Mouse (Mus musculus) adrenal gland, postnatal 4 days (tissue): Measurements from ENCODE around the gene Olfr150. TPM values are rescaled to one million over a fixed set of nuclear protein-coding genes. Genes with fewer than 3 reads are reported as not detected.
"Not testable (repeated sequence)": the region's sequence is repeated elsewhere in the genome, so short reads cannot be mapped to it uniquely, and the experiment has no call there.

Experiments
- DNase-seq, 2 experiments: peaks; one replicate each; pipeline ENCODE4 v3.0.0; 2021 to 2022; ENCODE audit warnings: low spot score in 2 of 2, mixed read lengths in 2 of 2
- long read RNA-seq, 2 experiments: library from polyadenylated mRNA; stranded (forward); transcript quantifications; one replicate each; pipeline ENCODE4 v2.0.0; 2021
- total RNA-seq, 2 experiments: library from RNA; stranded (reverse); gene quantifications; 2 replicates each; pipeline ENCODE4 v1.2.3; 2021

Gene Olfr150
- total RNA-seq = not detected
- long read RNA-seq, experiment 1 = 0 reads
- long read RNA-seq, experiment 2 = 0 reads

DNA sequence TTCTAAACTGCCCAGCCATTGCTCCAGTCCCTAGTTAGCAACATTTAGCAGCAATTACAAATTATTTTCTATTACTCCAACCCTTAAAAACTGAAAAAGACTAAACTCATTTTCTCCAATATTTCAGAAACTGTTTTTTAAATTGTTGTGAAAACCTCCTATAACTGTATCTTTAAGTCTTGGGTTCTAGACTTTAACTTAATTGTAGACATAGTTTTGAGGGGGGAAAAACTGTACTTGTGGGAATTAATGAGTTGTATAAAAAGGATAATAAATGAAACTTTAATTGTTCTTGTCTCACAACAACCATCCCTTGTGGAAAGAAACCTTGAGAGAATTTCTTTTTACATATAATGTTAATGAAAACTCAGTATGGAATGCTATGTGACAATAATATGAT, at the start of gene Olfr150:
Gene Olfr150, plus strand, starts transcription at position 301 of the 400 bp plus-strand sequence.
- no peak for DNase-seq

DNA sequence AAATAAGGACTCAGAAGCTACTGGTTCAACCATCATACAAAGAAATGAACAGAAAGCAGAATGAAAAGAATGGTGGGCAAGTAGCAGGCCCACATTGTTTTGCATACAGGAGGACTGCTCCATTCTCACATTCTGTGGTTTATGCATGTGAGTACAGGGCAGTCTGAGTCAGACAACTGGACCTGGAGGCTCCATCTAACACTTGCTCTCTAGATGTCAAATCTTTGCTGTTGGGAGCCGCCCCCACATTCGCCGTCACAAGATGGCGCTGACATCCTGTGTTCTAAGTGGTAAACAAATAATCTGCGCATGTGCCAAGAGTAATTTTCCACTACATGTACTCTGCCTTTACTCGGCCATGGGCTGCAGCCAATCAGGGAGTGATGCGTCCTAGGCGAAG, 29.7 kb upstream of the Olfr150 start:
- DNase-seq = not testable (repeated sequence)

DNA sequence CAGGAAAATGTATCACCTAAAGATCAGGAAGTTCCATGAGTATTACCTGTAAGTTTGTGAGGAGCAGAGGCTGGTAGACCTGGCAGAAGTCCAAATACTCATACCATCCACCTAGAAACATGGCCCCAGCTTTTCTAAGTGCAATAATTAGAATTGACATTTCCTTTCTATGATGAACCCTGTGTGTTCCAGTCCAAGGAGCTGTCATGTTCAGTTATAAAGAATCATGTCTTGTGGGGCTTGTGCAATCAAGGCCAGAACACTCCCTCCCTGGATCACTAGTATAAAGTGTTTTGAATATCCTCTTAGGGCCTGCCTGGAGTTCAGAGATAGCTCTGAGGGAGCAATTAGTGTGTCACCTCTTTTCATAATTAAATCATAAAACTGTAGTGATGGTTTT, 23.8 kb upstream of the Olfr150 start, which contains the start of gene Olfr149:
Gene Olfr149, minus strand, starts transcription at position 101 of the 400 bp plus-strand sequence.
- no peak for DNase-seq

DNA sequence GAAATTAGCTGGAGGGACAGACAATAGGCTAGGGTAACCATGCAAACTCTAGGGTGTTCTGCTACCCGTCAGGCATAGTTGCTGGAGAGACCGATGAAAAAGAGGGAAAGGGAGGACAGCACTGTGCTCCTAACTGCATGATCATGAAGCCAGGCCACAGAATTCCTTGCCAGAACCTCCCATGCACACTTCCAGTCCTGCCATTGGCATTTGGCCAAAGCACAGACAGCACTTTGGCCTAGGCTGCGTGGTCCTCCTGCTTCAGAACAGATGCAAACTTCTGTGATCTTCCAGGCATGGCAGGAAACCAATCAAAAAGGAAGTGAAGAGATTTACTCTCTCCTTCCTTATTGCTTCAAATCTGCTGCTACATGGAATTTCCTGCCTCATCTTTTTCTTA, 21.8 kb upstream of the Olfr150 start:
- no peak for DNase-seq

DNA sequence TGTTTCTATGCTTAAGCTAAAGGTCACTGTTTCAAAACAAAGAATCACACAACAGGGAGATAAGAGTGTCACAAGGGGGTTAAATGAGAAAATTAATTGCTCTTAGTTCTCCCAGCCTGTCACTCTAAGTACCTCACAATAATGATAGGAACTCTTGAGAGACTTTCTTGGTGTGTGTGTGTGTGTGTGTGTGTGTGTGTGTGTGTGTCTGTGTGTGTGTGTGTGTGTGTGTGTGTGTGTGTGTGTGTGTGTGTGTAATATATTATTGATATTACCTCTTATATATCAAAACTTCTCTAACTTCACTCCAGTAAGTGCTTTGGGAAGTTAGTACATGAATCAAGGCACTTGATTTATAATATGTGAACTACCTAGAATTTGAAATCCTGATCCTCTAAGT, 19.7 kb upstream of the Olfr150 start, which contains the start of gene Olfr965:
Gene Olfr965, plus strand, starts transcription at position 301 of the 400 bp plus-strand sequence.
- no peak for DNase-seq

DNA sequence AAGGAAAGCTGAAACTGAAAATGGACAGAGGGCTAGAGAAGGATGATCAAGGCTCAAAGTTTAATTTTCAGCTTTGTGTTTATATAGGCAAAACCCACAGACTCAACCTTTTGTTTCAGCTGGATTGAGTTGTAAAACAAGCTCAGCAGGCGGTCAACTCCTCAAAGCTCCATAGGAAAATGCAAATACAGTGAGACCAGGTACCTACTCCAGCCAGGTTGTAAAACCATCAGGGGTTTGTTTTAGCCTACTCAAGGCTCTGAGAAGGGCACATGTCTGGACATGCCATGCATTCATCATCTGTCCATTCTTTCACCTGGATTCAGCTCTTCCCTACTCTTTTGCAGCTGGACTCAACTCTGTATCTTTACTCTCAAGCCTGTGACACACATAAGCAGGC, 10.0 kb downstream of the Olfr150 start:
- no peak for DNase-seq

DNA sequence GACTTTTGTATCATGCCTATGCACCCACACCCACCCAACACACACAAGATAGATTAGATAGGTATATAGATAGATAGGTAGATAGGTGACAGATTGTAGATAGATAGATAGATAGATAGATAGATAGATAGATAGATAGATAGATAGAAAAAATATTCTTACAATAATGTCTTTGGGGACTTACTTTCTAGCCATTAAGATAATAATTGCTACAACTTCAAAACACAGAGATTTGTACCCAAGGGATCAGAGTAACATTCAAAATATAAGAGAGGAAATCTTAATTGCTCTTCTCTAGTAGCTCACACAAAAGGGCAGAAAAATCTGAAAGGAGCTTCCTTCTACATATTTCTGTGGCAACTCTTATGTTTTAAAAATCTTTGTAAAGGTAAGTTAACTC, 15.2 kb downstream of the Olfr150 start, which contains the start of gene Olfr967:
Gene Olfr967, plus strand, starts transcription at position 301 of the 400 bp plus-strand sequence.
- no peak for DNase-seq

DNA sequence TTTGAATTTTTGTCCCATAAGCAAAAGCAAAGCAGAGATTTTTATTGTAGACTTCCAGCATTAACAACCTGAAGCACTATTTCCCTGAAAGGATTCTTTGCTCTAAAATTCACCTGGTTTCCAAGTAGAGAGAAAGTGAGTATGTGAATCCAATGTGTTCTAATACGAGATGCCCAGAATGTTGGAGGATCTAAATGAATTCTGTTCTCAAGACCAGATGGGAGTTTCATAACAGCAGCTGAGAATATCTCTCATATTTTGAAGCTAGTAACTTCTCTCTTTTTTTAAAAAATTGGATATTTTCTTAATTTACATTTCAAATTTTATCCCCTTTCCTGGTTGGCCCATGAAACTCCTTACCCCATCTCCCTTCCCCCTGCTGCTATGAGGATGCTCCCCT, 15.7 kb downstream of the Olfr150 start:
- no peak for DNase-seq

DNA sequence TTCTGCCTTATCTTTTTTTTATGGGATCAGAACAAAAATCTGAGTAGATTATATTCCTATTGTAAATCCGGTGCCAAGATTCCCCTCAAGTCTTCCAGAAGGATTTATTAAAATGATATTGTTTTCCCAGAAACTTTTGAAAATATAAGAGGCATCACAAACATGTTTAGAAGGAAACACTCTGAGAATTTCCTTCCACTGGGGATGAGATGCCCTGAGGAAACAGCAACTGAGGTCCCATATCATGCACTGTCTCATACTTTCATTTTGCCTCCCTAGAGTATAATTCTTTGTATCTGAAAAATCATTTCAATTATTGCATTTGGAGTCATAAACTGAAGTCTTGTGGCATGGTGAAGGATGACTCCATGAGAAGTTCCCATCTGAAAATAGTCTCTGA, 52.4 kb downstream of the Olfr150 start, which contains the start of gene Olfr968:
Gene Olfr968, minus strand, starts transcription at position 101 of the 400 bp plus-strand sequence.
- DNase-seq = no peak

Other genes starting within 250 kb of the Olfr150 start
- not detected for gene Olfr44, start 237.0 kb upstream of the Olfr150 start, total RNA-seq
- gene Olfr957, start 215.2 kb upstream of the Olfr150 start, total RNA-seq = not detected
- not detected for gene Olfr958, start 176.9 kb upstream of the Olfr150 start, total RNA-seq
- not detected for gene Olfr959, start 155.4 kb upstream of the Olfr150 start, total RNA-seq
- 10 to 100 TPM; 38.8 to 48.6 TPM for gene AW551984, start 126.6 kb upstream of the Olfr150 start, total RNA-seq
- not detected for gene Olfr148, start 120.3 kb upstream of the Olfr150 start, total RNA-seq
- gene Olfr960, start 109.6 kb upstream of the Olfr150 start, total RNA-seq = not detected
- not detected for gene Olfr961, start 85.9 kb upstream of the Olfr150 start, total RNA-seq
- gene Olfr963, start 63.8 kb upstream of the Olfr150 start, total RNA-seq = not detected
- not detected for gene Olfr149, start 23.9 kb upstream of the Olfr150 start, total RNA-seq
- not detected for gene Olfr965, start 19.6 kb upstream of the Olfr150 start, total RNA-seq
- not detected for gene Olfr967, start 15.3 kb downstream of the Olfr150 start, total RNA-seq
- gene Olfr968, start 52.3 kb downstream of the Olfr150 start, total RNA-seq = not detected
- gene Olfr969, start 60.0 kb downstream of the Olfr150 start, total RNA-seq = not detected
- not detected for gene Olfr970, start 77.9 kb downstream of the Olfr150 start, total RNA-seq
- gene Olfr971, start 105.9 kb downstream of the Olfr150 start, total RNA-seq = not detected
- not detected for gene Olfr972, start 135.4 kb downstream of the Olfr150 start, total RNA-seq
- not detected for gene Olfr229, start 176.4 kb downstream of the Olfr150 start, total RNA-seq
- not detected for gene Olfr974, start 206.5 kb downstream of the Olfr150 start, total RNA-seq
- not detected for gene Olfr975, start 221.1 kb downstream of the Olfr150 start, total RNA-seq
- gene Olfr976, start 230.2 kb downstream of the Olfr150 start, total RNA-seq = not detected